Mouse (Mus musculus) cerebellum, postnatal 36 days (tissue): Measurements from ENCODE around the gene Cfap298.

Experiments
- DNase-seq, 2 experiments: peaks; one replicate each; pipeline ENCODE4 v3.0.0; 2021 to 2022; ENCODE audit warnings: mixed read lengths in 2 of 2

The Cfap298 gene

GRCm38 (mm10) chr16:90910855-90911533 is 23.9 kb downstream of the Cfap298 start:
- DNase-seq, result no peak

- DNase-seq, result no peak
Measured at GRCm38 (mm10) chr16:90907250-90907649, 27.7 kb downstream of the Cfap298 start.

- DNase-seq, result no peak
Measured at GRCm38 (mm10) chr16:90903300-90903699, 31.6 kb downstream of the Cfap298 start.

GRCm38 (mm10) chr16:90901364-90901763 is 33.5 kb downstream of the Cfap298 start:
- DNase-seq, result no peak

- DNase-seq, result no peak
Measured at GRCm38 (mm10) chr16:90899498-90899897, 35.4 kb downstream of the Cfap298 start.

GRCm38 (mm10) chr16:90897651-90898050 is 37.3 kb downstream of the Cfap298 start:
- DNase-seq, result no peak

GRCm38 (mm10) chr16:90893792-90894191 is 41.1 kb downstream of the Cfap298 start:
- DNase-seq, result no peak

- no peak for DNase-seq
Measured at GRCm38 (mm10) chr16:90893019-90893418, 41.9 kb downstream of the Cfap298 start.

GRCm38 (mm10) chr16:90892081-90892480 is 42.8 kb downstream of the Cfap298 start:
- DNase-seq, result no peak

GRCm38 (mm10) chr16:90891601-90892000 is 43.3 kb downstream of the Cfap298 start:
- no peak for DNase-seq

- no peak for DNase-seq
Measured at GRCm38 (mm10) chr16:90890683-90891082, 44.2 kb downstream of the Cfap298 start.

GRCm38 (mm10) chr16:90885781-90886565 is 48.9 kb downstream of the Cfap298 start:
- DNase-seq, result no peak

GRCm38 (mm10) chr16:90885351-90885750 is 49.6 kb downstream of the Cfap298 start:
- no peak for DNase-seq

GRCm38 (mm10) chr16:90882501-90882977 is 52.4 kb downstream of the Cfap298 start:
- no peak for DNase-seq

GRCm38 (mm10) chr16:90878135-90878860 is 56.6 kb downstream of the Cfap298 start:
- no peak for DNase-seq
